Mouse (Mus musculus) bone marrow, adult 2 months (tissue): ENCODE measurements around the gene Nsdhl.

Source experiments
- CTCF ChIP-seq: fragments of 200-500 bp; IDR thresholded peaks from 2 replicates; pipeline ENCODE4 v1.5.1; 2011; ENCODE audit warnings: low read length, control low read depth; ENCODE audit not compliant: control insufficient read depth, insufficient read depth
- POLR2A ChIP-seq: fragments of 200-500 bp; IDR thresholded peaks from 2 replicates; pipeline ENCODE4 v1.6.1; 2011; ENCODE audit warnings: low read depth, mild to moderate bottlenecking, control low read depth, low read length, borderline replicate concordance; ENCODE audit not compliant: control insufficient read depth

DNA sequence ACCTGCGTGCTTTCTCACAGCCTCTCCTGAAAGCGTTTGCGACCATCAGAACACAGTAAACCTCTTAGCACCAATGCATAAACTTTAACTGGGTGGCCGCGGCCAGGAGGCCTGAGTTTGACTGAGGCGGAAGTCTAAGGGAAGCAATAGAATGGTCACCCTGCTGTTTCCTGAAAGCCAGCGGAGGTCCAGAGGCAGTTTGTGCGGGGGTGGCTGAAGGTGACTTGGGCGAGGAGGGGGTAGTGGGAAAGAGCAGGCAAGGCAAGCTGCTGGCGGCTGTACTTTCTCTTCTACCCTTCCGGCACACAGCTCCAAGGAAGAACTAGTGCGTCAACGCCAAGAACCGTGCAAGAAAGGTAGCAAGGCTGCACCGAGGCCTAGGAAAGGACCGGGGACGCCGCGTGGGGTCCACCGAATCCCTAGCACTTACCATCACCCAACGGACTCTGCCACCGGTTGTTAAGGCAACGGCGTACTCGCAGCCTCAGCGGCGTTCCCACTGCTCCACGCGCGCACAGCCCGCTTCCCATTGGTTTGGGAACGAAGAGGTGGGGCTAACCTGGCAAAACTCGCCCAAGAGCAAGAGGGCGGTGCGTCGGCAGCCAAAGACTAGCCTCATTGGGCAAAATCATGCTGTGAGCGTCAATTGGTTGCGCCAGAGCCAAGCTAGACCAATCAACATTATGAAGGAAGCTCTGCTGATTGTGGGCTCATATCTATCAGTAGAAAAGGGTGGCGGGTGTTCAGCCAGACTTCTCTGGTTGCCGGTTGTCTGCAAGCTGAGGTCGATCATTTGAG lies at the start of gene Nsdhl, which contains the start of gene Cetn2:
- no peak for TF ChIP-seq CTCF
- TF ChIP-seq POLR2A: 0 out of 2 replicates have a peak, but pooled peaks have one; percentile 20
